Mouse (Mus musculus) heart, embryonic 12.5 days (tissue): ENCODE results near the gene Fastkd3. TPM values are rescaled to one million over a fixed set of nuclear protein-coding genes. Genes with fewer than 3 reads are reported as not detected.
"Not testable (repeated sequence)": the region's sequence is repeated elsewhere in the genome, so short reads cannot be mapped to it uniquely, and the experiment has no call there.

ENCODE experiments used
- ATAC-seq: fragments of 200-750 bp; cut with Nextera tagmentation; 2 replicates; pipeline ENCODE4 v1.8.0; 2017; ENCODE audit warnings: moderate TSS enrichment, moderate library complexity; ENCODE audit not compliant: insufficient number of reproducible peaks, low FRiP score
- H3K27ac ChIP-seq: fragments of 300-500 bp; sonication (generic); 2 replicates; pipeline ENCODE4 v1.5.1; 2016; ENCODE audit warnings: mild to moderate bottlenecking, moderate library complexity; ENCODE audit not compliant: poor library complexity, severe bottlenecking
- H3K27me3 ChIP-seq: fragments of 300-500 bp; sonication (generic); replicated peaks from 2 replicates; pipeline ENCODE4 v1.6.1; 2016; ENCODE audit warnings: mild to moderate bottlenecking, moderate library complexity
- H3K36me3 ChIP-seq: fragments of 300-500 bp; sonication (generic); 2 replicates; pipeline ENCODE4 v1.6.1; 2016; ENCODE audit warnings: mild to moderate bottlenecking, moderate library complexity
- H3K4me1 ChIP-seq: fragments of 300-500 bp; sonication (generic); replicated peaks from 2 replicates; pipeline ENCODE4 v1.6.1; 2016; ENCODE audit warnings: mild to moderate bottlenecking
- H3K4me2 ChIP-seq: fragments of 300-500 bp; sonication (generic); 2 replicates; pipeline ENCODE4 v1.6.1; 2016; ENCODE audit warnings: mild to moderate bottlenecking, moderate library complexity
- H3K4me3 ChIP-seq: fragments of 300-500 bp; sonication (generic); 2 replicates; pipeline ENCODE4 v1.5.1; 2016; ENCODE audit warnings: mild to moderate bottlenecking
- H3K9ac ChIP-seq: fragments of 300-500 bp; sonication (generic); 2 replicates; pipeline ENCODE4 v1.6.1; 2016; ENCODE audit warnings: mild to moderate bottlenecking, moderate library complexity
- H3K9me3 ChIP-seq: fragments of 300-500 bp; sonication (generic); replicated peaks from 2 replicates; pipeline ENCODE4 v1.6.1; 2016; ENCODE audit warnings: mild to moderate bottlenecking, moderate library complexity
- WGBS: fragments of 180-500 bp; shearing (Covaris S2); methylation state at CpG from one replicate; pipeline ENCODE4 v1.1.7; 2016; 5-methylcytosine and 5-hydroxymethylcytosine counted together
- polyA plus RNA-seq: library from polyadenylated mRNA; unstranded; fragments of >200 nt; fragmentation: Nextera tagmentation; extraction: Ambion mirVana; gene quantifications from 2 replicates; pipeline ENCODE4 v1.2.1, GENCODE M21; 2016

Fastkd3 gene
- 20.9 and 22.1 TPM in 2 replicates for polyA plus RNA-seq

DNA sequence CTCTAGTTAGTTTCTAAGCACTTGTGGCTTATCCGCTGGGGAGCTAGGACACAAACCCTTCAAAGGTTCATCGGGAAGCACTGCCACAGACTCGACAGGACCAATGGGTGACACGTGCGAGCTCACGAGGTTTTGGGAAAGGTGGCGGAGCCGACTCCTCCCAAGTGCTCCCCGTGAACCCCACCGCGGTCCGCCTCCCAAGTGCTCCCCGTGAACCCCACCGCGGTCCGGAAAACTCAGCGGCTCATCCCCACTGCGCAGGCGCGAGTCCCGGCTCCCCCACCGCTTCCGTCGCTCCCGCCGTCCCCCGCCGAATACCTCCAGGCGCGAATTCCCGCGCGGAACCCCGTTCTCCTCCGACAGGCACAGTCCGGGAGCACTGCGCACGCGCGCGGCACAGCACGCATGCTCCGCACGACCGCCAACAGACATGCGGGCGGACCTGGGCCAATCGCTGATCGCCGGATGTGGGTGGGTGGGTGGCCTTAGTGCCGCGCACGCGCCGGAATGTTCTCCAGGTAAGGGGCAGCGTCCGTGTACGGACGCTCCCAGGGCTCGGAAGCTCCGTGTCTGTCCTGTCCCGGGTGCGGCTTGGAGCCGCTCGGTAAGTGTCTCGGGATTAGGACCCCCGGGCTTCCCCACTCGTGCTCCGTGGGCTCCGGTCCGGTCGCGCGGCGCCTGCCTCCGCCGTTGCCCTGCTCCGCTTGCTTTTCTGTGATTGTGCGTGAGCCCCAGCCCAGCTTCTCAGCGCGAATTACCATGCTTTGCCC is at the start of gene Fastkd3, which contains the start of gene Mtrr:
Gene Fastkd3, plus strand, starts transcription at position 488 of the 770 bp plus-strand sequence.
Gene Mtrr, minus strand, starts transcription at position 403 of the 770 bp plus-strand sequence.
- H3K27ac ChIP-seq, result peak within 1 kb of the TSS; percentile 76
- H3K9me3 ChIP-seq, result no peaks in the 10 kb centered on the region
- peak within 1 kb of the TSS; percentile 97 for H3K4me2 ChIP-seq
- peak within 1 kb of the TSS; percentile 92 for H3K9ac ChIP-seq
- ATAC-seq, result peak; percentile 100
- no peaks in the 10 kb centered on the region for H3K27me3 ChIP-seq
- peak within 1 kb of the TSS; percentile 97 for H3K4me3 ChIP-seq
- under 1% methylated on average over 81 of the region's 81 CpGs for WGBS
- H3K36me3 ChIP-seq, result peaks cover 58% of the 10 kb centered on the region
- H3K4me1 ChIP-seq, result peaks cover 7% of the 10 kb centered on the region

DNA sequence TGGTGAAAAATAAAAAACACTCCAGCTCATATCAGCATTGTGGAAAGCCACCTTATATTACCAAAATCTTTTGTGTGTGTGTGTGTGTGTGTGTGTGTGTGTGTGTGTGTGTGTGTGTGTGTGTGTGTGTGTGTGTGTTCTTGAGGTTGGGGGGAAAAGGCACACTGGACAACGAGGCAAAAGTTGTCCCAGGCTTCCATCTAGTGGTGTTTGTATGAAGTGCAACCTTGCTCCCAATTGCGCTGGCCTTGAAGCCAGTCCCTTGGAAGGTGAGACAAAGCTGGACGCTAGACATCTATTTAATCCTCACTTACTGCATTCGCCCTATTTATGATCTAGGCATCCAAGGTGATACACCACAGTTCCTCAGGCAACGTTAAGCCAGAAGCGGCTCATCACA is 28.6 kb upstream of the Fastkd3 start:
- H3K9me3 ChIP-seq, H3K4me2 ChIP-seq, H3K4me3 ChIP-seq, H3K27me3 ChIP-seq, H3K36me3 ChIP-seq, H3K9ac ChIP-seq, H3K4me1 ChIP-seq, H3K27ac ChIP-seq, ATAC-seq: not testable (repeated sequence)
- WGBS, result 11% methylated on average over 6 of the region's 6 CpGs

DNA sequence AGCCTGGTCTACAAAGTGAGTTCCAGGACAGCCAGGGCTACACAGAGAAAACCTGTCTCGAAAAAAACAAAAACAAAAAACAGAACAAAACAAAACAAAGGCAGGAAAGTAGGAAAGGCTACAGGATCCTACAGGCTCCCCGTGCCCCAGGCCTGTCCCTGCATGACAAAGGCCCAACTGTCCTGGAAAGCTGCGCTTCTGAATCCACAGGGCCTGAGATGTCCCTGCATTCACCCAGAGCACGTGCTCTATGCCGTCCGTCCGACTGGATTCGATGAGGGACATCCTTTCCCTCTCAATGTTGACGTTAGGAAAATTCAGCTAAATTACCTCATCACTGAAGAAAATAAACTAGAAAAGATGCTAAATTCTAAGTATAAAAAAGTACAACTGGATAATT is 13.9 kb upstream of the Fastkd3 start:
- 94% methylated on average over 9 of the region's 9 CpGs for WGBS
- Histone ChIP-seq H3K9me3 (no peaks in the 10 kb centered on the region), H3K27me3 (no peaks in the 10 kb centered on the region), H3K4me3 (no peak overlapping the region), H3K27ac (no peak overlapping the region), H3K4me2 (no peak overlapping the region), H3K4me1 (peaks cover 12% of the 10 kb centered on the region), H3K9ac (no peak overlapping the region), H3K36me3 (peaks cover 80% of the 10 kb centered on the region)
- ATAC-seq, result no peak

DNA sequence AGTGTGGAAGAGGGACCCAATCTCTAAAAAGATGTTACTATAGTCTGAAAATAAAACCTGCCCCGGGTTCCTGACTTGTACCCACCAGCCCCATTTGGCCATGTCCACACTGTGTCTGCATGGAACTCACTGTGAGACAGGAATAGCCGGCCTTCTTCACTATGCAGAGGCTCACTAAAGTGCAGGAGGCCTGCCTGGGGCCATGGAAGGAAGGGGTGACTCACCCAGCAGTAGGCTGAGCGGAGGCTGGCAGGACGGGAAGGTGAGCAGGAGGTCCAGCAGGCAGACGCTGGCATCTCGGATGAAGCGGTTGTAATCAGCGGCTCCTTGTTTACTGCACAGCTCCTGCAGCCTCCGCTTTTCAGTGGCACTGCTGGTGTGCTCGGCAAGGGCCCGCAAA is 13.5 kb upstream of the Fastkd3 start:
- no peaks in the 10 kb centered on the region for H3K27me3 ChIP-seq
- peak overlapping the region; percentile 27; the same call in 1 of the 2 replicates for H3K27ac ChIP-seq
- H3K36me3 ChIP-seq, result peaks cover 75% of the 10 kb centered on the region
- no peak overlapping the region for H3K9ac ChIP-seq
- H3K4me3 ChIP-seq, result no peak overlapping the region
- no peak overlapping the region for H3K4me2 ChIP-seq
- WGBS, result 80% methylated on average over 11 of the region's 11 CpGs
- peaks cover 17% of the 10 kb centered on the region for H3K4me1 ChIP-seq
- no peaks in the 10 kb centered on the region for H3K9me3 ChIP-seq
- no peak for ATAC-seq

DNA sequence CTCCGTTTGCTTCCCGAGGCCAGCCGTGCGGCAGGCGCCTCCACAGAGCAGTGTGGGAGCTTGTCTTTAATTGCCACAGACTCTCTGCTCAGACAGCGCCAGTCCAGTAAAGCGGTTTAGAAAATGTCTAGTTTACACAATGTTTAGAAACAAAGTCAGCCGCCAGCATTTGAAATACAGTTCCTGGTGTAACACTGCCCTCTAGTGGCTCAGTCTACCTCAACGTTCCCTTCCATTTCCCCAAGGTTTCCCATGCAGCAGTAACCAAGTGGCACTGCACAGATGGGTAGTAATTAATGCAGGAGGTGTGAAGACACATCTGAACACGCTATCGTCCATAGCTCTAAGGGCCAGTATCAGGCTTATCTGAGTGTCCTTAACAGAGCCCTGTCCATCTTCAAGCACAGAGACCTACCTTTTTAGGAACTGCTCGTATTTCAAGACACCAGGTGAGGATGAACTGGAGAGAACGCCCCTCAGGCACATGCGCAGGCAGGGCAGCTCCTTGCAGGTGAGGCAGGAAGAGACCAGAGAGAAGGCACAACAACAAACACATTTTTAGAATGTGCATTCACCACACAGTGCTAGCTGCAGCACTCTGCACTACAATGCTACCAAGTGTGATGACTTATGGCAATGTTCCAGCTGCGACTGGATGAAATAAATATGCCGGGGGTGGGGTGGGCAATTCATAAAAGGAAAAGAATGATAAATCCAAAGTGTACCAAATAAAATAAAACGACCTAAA is 12.3 kb upstream of the Fastkd3 start:
- Histone ChIP-seq H3K4me1 (peaks cover 24% of the 10 kb centered on the region), H3K27me3 (no peaks in the 10 kb centered on the region), H3K4me2 (no peak overlapping the region), H3K9ac (no peak overlapping the region), H3K4me3 (no peak overlapping the region), H3K9me3 (no peaks in the 10 kb centered on the region), H3K27ac (no peak overlapping the region), H3K36me3 (peaks cover 67% of the 10 kb centered on the region)
- WGBS, result 75% methylated on average over 17 of the region's 17 CpGs
- ATAC-seq, result no peak

DNA sequence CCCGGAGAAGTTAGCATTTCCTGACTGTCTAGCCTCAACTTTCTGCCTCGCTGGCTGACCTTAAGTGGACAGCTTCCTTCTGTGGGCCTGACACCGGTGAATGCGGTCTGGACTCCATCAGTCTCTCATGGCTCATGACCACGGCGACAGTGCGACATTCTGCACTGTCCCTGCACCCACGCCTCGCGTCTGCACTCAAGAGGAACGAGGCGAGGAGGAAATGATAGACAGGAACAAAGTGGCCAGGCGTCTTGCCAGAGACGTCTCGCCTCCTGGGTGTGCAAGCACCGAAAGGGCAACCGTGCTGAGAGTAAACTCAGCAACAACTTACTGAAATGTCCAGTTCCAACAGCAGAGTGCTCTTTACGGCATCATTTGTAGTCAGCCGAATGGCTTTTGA is 9.8 kb upstream of the Fastkd3 start:
- Histone ChIP-seq H3K9me3 (no peaks in the 10 kb centered on the region), H3K9ac (no peak overlapping the region), H3K4me1 (peaks cover 24% of the 10 kb centered on the region), H3K36me3 (peaks cover 67% of the 10 kb centered on the region), H3K27me3 (no peaks in the 10 kb centered on the region), H3K4me3 (no peak overlapping the region), H3K27ac (peak overlapping the region; percentile 94), H3K4me2 (peak overlapping the region; percentile 33)
- 46% methylated on average over 19 of the region's 19 CpGs for WGBS
- ATAC-seq, result peak; percentile 68

DNA sequence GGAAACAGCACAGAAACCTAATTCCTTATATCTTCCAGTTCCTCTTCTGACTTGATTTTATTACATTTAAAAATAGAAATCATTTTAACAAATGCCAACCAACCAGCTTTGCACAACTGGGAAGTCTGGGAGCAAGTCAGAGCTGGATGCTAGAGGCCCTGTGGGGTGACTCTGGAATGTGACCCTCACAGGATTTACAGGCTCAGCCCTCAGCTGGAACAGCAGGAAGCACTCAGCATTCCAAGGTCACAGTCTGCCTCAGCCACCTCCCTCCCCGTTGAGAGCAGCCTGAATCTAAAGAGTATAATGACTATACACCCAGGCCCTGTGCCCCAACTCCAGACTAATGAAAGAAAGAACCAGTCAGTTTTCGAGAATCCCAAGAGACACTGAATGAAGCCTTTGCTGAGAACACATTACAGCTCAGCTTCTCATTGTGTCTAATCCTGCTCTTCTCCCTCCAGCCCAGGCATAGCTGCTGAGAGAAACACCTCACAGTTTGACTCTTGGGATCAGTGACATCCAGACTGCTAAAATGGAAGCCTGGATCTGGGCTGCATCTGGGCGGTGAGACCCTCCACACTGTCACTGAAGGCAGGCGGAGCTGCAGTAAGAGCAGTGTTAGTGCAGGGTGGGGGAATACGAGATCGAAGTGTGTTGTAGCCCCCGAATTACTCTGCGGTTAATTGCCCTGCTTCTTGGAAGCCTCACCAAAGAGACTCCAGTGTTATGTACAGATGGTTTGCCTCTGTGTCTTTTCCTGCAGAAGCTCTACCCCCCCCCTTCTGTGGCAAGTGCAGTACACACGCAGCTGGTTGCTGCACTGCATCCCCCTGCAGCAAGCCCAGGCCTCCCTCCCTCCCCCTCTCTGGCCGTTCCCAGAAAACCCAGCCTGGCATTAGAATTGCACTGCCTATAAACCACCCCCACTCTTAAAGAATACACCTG is 8.8 kb upstream of the Fastkd3 start:
- H3K4me3 ChIP-seq, result no peak overlapping the region
- peaks cover 24% of the 10 kb centered on the region for H3K4me1 ChIP-seq
- no peaks in the 10 kb centered on the region for H3K9me3 ChIP-seq
- ATAC-seq, result peak; percentile 58; the same call in 1 of the 2 replicates
- H3K27ac ChIP-seq, result peak overlapping the region; percentile 94
- 60% methylated on average over 10 of the region's 10 CpGs for WGBS
- peak overlapping the region; percentile 33; the same call in 1 of the 2 replicates for H3K4me2 ChIP-seq
- H3K9ac ChIP-seq, result 0 out of 2 replicates have a peak overlapping the region, but pooled peaks have one; percentile 16
- peaks cover 69% of the 10 kb centered on the region for H3K36me3 ChIP-seq
- no peaks in the 10 kb centered on the region for H3K27me3 ChIP-seq

DNA sequence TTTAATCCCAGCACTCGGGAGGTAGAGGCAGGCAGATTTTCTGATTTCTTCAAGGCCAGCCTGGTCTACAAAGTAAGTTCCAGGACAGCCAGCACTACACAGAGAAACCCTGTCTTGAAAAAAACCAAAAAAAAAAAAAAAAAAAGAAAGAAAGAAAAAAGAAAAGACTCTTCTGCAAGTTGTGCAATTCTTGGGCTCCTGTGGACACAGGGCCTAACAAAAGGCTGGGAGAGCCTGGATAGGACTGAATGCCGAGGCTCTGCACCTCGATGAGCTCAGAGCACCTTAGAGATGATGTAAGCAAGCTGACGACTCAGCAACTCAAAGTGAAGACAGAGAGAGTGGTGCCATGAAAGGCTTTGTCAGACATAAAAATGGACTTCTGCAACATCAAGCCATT is 7.6 kb upstream of the Fastkd3 start:
- Histone ChIP-seq H3K27me3 (no peaks in the 10 kb centered on the region), H3K4me1 (peaks cover 24% of the 10 kb centered on the region), H3K4me2 (no peak overlapping the region), H3K9me3 (no peaks in the 10 kb centered on the region), H3K27ac (peak overlapping the region; percentile 94), H3K4me3 (no peak overlapping the region), H3K9ac (no peak overlapping the region), H3K36me3 (peaks cover 67% of the 10 kb centered on the region)
- WGBS, result 74% methylated on average over 4 of the region's 4 CpGs
- ATAC-seq, result no peak

DNA sequence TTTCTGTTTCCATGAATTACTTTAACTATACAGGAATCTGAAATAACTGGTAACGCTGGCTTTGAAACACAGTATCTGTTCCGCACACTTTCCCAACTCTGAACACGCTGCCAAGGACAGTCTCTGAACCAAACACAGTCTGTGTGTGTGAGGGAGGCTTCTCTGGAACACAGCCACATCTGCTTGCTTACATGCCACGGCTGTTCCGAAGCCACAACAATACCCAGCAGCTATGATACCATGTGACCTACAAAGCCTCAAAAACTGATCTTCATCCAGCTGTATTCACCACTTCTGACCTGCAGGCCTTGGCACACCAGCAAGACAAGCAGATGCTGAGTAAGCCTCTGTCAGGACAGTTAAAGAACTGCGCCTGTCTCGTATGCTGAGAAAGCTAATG is 4.1 kb upstream of the Fastkd3 start:
- WGBS, result 90% methylated on average over 7 of the region's 7 CpGs
- no peak overlapping the region for H3K4me3 ChIP-seq
- ATAC-seq, result no peak
- H3K4me1 ChIP-seq, result peaks cover 18% of the 10 kb centered on the region
- H3K9me3 ChIP-seq, result no peaks in the 10 kb centered on the region
- peaks cover 50% of the 10 kb centered on the region for H3K36me3 ChIP-seq
- no peak overlapping the region for H3K27ac ChIP-seq
- H3K4me2 ChIP-seq, result no peak overlapping the region
- H3K9ac ChIP-seq, result no peak overlapping the region
- H3K27me3 ChIP-seq, result no peaks in the 10 kb centered on the region

DNA sequence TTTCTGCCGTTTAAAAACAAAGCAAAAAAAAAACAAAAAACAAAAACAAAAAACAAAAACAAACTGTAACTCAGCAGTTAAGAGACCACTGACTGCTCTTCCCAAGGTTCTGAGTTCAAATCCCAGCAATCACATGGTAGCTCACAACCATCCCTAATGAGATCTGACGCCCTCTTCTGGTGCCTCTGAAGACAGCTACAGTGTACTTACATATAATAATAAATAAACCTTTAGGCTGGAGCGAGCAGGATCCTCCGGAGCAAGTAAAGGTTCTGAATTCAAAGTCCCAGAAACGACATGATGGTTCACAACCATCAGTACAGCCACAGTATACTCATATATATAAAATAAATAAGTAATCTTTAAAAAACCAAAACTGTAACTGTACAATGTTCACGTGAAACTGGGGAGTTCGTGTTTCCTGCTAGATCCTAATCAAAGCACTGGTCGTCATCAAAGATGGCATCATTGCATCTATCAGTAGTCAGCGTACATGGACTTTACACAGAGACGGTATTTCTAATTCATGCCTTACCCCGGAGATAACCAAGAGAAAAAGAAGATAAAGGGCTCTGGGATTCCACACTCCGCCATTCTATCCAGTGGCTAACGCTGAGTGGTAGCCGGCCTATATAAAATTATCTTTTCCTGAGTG is 821 bp upstream of the Fastkd3 start:
- ATAC-seq, result peak; percentile 15

More for the DNA sequence above, 821 bp upstream of the Fastkd3 start:
- H3K4me2 ChIP-seq, result peak overlapping the region; percentile 97
- 27% methylated on average over 14 of the region's 14 CpGs for WGBS
- H3K27me3 ChIP-seq, result no peaks in the 10 kb centered on the region
- H3K9me3 ChIP-seq, result no peaks in the 10 kb centered on the region
- H3K27ac ChIP-seq, result peak overlapping the region; percentile 76
- peaks cover 7% of the 10 kb centered on the region for H3K4me1 ChIP-seq
- H3K4me3 ChIP-seq, result peak overlapping the region; percentile 97
- peak overlapping the region; percentile 92 for H3K9ac ChIP-seq
- H3K36me3 ChIP-seq, result peaks cover 60% of the 10 kb centered on the region
